ENCODE assay signal across 16 mouse cellular contexts in the genomic region with DNA sequence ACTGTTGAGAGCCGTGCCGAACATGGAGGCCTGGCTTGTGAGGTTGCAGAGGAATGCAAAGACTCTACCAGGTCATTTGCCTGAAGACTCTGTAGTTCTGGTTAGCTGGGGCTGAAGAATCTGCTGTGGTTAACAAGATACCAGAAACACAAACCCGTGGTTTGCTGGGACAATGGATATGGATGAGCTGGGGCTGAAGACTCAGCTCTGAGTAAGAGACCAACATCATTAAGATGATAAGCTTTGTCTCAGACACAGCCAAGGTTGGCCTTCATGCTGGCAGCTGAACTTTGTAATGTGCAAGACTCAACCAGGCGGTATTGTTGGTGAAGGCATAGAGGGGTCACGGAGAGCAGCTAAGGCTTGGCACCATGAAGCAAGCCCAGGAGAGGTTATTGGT.
"Had no signal": no experiment of that assay in that cellular context is flagged by ENCODE, and none has a peak within 500 bp of the region (broad histone marks: within the 10 kb centered on the region; RNA-seq: fewer than 3 reads in every experiment).

No protein-coding gene starts in this region.

- H3K27ac ChIP-seq: lung, embryonic 15.5 days; midbrain, embryonic 10.5 days; midbrain, embryonic 12.5 days; neural tube, embryonic 12.5 days had no signal

- H3K9me3 ChIP-seq: lung, embryonic 15.5 days; midbrain, embryonic 10.5 days; midbrain, embryonic 12.5 days; neural tube, embryonic 12.5 days had no signal

- ATAC-seq: liver, postnatal 0 days; midbrain, embryonic 16.5 days had no signal

- DNase-seq: liver, postnatal 0 days; lung, adult 2 months; lung, postnatal 14 days; lung, postnatal 4 days; midbrain, embryonic 14.5 days; right cerebral cortex, postnatal 25 days; right cerebral cortex, postnatal 4 days; spleen, adult 18-20 months; thymus, adult 18-20 months; thymus, postnatal 14 days; thymus, postnatal 36 days had no signal

- H3K4me3 ChIP-seq: lung, embryonic 15.5 days; midbrain, embryonic 10.5 days; midbrain, embryonic 12.5 days; neural tube, embryonic 12.5 days had no signal

- H3K4me1 ChIP-seq: lung, embryonic 15.5 days; midbrain, embryonic 10.5 days; midbrain, embryonic 12.5 days; neural tube, embryonic 12.5 days had no signal

- H3K27me3 ChIP-seq: lung, embryonic 15.5 days; midbrain, embryonic 12.5 days; neural tube, embryonic 12.5 days had no signal

- H3K9ac ChIP-seq: liver, postnatal 0 days; lung, embryonic 15.5 days; midbrain, embryonic 12.5 days; neural tube, embryonic 12.5 days had no signal

- H3K36me3 ChIP-seq: lung, embryonic 15.5 days; midbrain, embryonic 10.5 days; midbrain, embryonic 12.5 days; neural tube, embryonic 12.5 days had no signal

- H3K4me2 ChIP-seq: lung, embryonic 15.5 days; midbrain, embryonic 12.5 days; neural tube, embryonic 12.5 days had no signal
